Mouse (Mus musculus) heart, embryonic 11.5 days (tissue): ENCODE results near the gene Adm. TPM values are rescaled to one million over a fixed set of nuclear protein-coding genes. Genes with fewer than 3 reads are reported as not detected.

Source experiments
- ATAC-seq: fragments of 200-750 bp; cut with Nextera tagmentation; replicated peaks from 2 replicates; pipeline ENCODE4 v1.8.0; 2017; ENCODE audit warnings: moderate library complexity; ENCODE audit not compliant: insufficient number of reproducible peaks, low FRiP score, low TSS enrichment
- H3K27ac ChIP-seq: fragments of 300-500 bp; sonication (generic); 2 replicates; pipeline ENCODE4 v1.5.1; 2014; ENCODE audit warnings: mild to moderate bottlenecking, low read depth, low read length
- H3K27me3 ChIP-seq: fragments of 300-500 bp; sonication (generic); 2 replicates; pipeline ENCODE4 v1.6.1; 2014; ENCODE audit warnings: mild to moderate bottlenecking, low read length, mixed read lengths; ENCODE audit not compliant: control insufficient read depth, insufficient read depth
- H3K36me3 ChIP-seq: fragments of 300-500 bp; sonication (generic); 2 replicates; pipeline ENCODE4 v1.6.1; 2014; ENCODE audit warnings: mild to moderate bottlenecking, low read length, moderate library complexity, mixed read lengths; ENCODE audit not compliant: control insufficient read depth, insufficient read depth
- H3K4me1 ChIP-seq: fragments of 300-500 bp; sonication (generic); 2 replicates; pipeline ENCODE4 v1.6.1; 2014; ENCODE audit warnings: low read length; ENCODE audit not compliant: control insufficient read depth, insufficient read depth
- H3K4me2 ChIP-seq: fragments of 300-500 bp; sonication (generic); 2 replicates; pipeline ENCODE4 v1.6.1; 2014; ENCODE audit warnings: mild to moderate bottlenecking, moderate library complexity
- H3K4me3 ChIP-seq: fragments of 300-500 bp; sonication (generic); 2 replicates; pipeline ENCODE4 v1.5.1; 2014; ENCODE audit warnings: low read depth, low read length
- H3K9ac ChIP-seq: fragments of 300-500 bp; sonication (generic); 2 replicates; pipeline ENCODE4 v1.6.1; 2014; ENCODE audit warnings: mild to moderate bottlenecking, low read depth, low read length, moderate library complexity
- H3K9me3 ChIP-seq: fragments of 300-500 bp; sonication (generic); replicated peaks from 2 replicates; pipeline ENCODE4 v1.6.1; 2016; ENCODE audit warnings: low read length; ENCODE audit not compliant: control insufficient read depth
- WGBS: fragments of 180-500 bp; shearing (Covaris S2); extraction: QIAGEN DNeasy Blood & Tissue Kit; methylation state at CpG from one replicate; pipeline ENCODE4 v1.1.7; 2014; ENCODE audit not compliant: insufficient replicate concordance; 5-methylcytosine and 5-hydroxymethylcytosine counted together
- polyA plus RNA-seq: library from polyadenylated mRNA; unstranded; fragments of >200 nt; fragmentation: Nextera tagmentation; extraction: Ambion mirVana; gene quantifications from 2 replicates; pipeline ENCODE4 v1.2.1, GENCODE M21; 2014

The Adm gene
- polyA plus RNA-seq, 1 experiment from 2014 or later = 13.0 TPM

- Histone ChIP-seq H3K36me3 (no peaks in the 10 kb centered on the region), H3K4me3 (peak overlapping the region; percentile 62), H3K9ac (peak overlapping the region; percentile 22; the same call in 1 of the 2 replicates), H3K4me2 (peak overlapping the region; percentile 92), H3K4me1 (peaks cover 24% of the 10 kb centered on the region), H3K9me3 (no peaks in the 10 kb centered on the region), H3K27ac (no peak overlapping the region), H3K27me3 (peaks cover 42% of the 10 kb centered on the region)
- ATAC-seq = no peak
- WGBS = 3% methylated on average over 28 of the region's 28 CpGs
Observed at GRCm38 (mm10) chr7:110626186-110627098, 1.0 kb upstream of the Adm start.

- no peak overlapping the region for H3K27ac ChIP-seq
Observed at GRCm38 (mm10) chr7:110627099-110627482, 370 bp upstream of the Adm start.

GRCm38 (mm10) chr7:110628273-110628600 is 776 bp downstream of the Adm start:
- H3K27me3 ChIP-seq = peaks cover 44% of the 10 kb centered on the region
- ATAC-seq = no peak
- no peaks in the 10 kb centered on the region for H3K36me3 ChIP-seq
- peak overlapping the region; percentile 92 for H3K4me2 ChIP-seq
- H3K4me1 ChIP-seq = peaks cover 26% of the 10 kb centered on the region
- H3K9me3 ChIP-seq = no peaks in the 10 kb centered on the region
- WGBS = 1% methylated on average over 11 of the region's 11 CpGs
- peak overlapping the region; percentile 78 for H3K9ac ChIP-seq
- no peak overlapping the region for H3K27ac ChIP-seq
- peak overlapping the region; percentile 62 for H3K4me3 ChIP-seq

More at GRCm38 (mm10) chr7:110627099-110627482, 370 bp upstream of the Adm start:
- peak overlapping the region; percentile 92 for H3K4me2 ChIP-seq
- peak overlapping the region; percentile 62 for H3K4me3 ChIP-seq
- peaks cover 24% of the 10 kb centered on the region for H3K4me1 ChIP-seq
- H3K9me3 ChIP-seq = no peaks in the 10 kb centered on the region
- H3K9ac ChIP-seq = 0 out of 2 replicates have a peak overlapping the region, but pooled peaks have one; percentile 22
- ATAC-seq = 0 out of 2 replicates have a peak, but pooled peaks have one; percentile 9
- H3K27me3 ChIP-seq = peaks cover 44% of the 10 kb centered on the region
- 1% methylated on average over 12 of the region's 12 CpGs for WGBS
- no peaks in the 10 kb centered on the region for H3K36me3 ChIP-seq

- no peaks in the 10 kb centered on the region for H3K36me3 ChIP-seq
- H3K4me1 ChIP-seq = peaks cover 26% of the 10 kb centered on the region
- no peak for ATAC-seq
Observed at GRCm38 (mm10) chr7:110628611-110629354, 1.3 kb downstream of the Adm start.

GRCm38 (mm10) chr7:110629892-110630666 is 2.6 kb downstream of the Adm start:
- Histone ChIP-seq H3K9ac (peak overlapping the region; percentile 73), H3K27me3 (peaks cover 36% of the 10 kb centered on the region), H3K36me3 (no peaks in the 10 kb centered on the region), H3K27ac (peak overlapping the region; percentile 46; the same call in 1 of the 2 replicates), H3K4me1 (peaks cover 25% of the 10 kb centered on the region), H3K9me3 (no peaks in the 10 kb centered on the region), H3K4me3 (peak overlapping the region; percentile 62), H3K4me2 (peak overlapping the region; percentile 92)
- peak; percentile 67; the same call in 1 of the 2 replicates for ATAC-seq
- WGBS = 2% methylated on average over 34 of the region's 36 CpGs

More at GRCm38 (mm10) chr7:110628611-110629354, 1.3 kb downstream of the Adm start:
- Histone ChIP-seq H3K27ac (no peak overlapping the region), H3K4me2 (peak overlapping the region; percentile 92), H3K9me3 (no peaks in the 10 kb centered on the region), H3K27me3 (peaks cover 44% of the 10 kb centered on the region), H3K9ac (peak overlapping the region; percentile 78), H3K4me3 (peak overlapping the region; percentile 62)
- under 1% methylated on average over 33 of the region's 33 CpGs for WGBS

GRCm38 (mm10) chr7:110631136-110631888 is 3.9 kb downstream of the Adm start:
- Histone ChIP-seq H3K27ac (no peak overlapping the region), H3K4me3 (no peak overlapping the region), H3K4me1 (peaks cover 23% of the 10 kb centered on the region), H3K36me3 (no peaks in the 10 kb centered on the region), H3K4me2 (peak overlapping the region; percentile 92; the same call in 1 of the 2 replicates), H3K27me3 (peaks cover 29% of the 10 kb centered on the region), H3K9me3 (no peaks in the 10 kb centered on the region), H3K9ac (no peak overlapping the region; the same call in 1 of the 2 replicates)
- 71% methylated on average over 16 of the region's 16 CpGs for WGBS
- no peak for ATAC-seq

GRCm38 (mm10) chr7:110635929-110636328 is 8.5 kb downstream of the Adm start:
- H3K9me3 ChIP-seq = no peaks in the 10 kb centered on the region
- H3K27ac ChIP-seq = no peak overlapping the region
- ATAC-seq = no peak
- H3K4me3 ChIP-seq = no peak overlapping the region
- no peak overlapping the region for H3K9ac ChIP-seq
- peaks cover 9% of the 10 kb centered on the region for H3K4me1 ChIP-seq
- WGBS = 78% methylated on average over 3 of the region's 3 CpGs
- H3K4me2 ChIP-seq = no peak overlapping the region
- H3K36me3 ChIP-seq = no peaks in the 10 kb centered on the region
- peaks cover 5% of the 10 kb centered on the region for H3K27me3 ChIP-seq
